Mouse (Mus musculus) adrenal gland, postnatal 25 days (tissue): ENCODE data around the gene Sdr9c7. TPM values are rescaled to one million over a fixed set of nuclear protein-coding genes. Genes with fewer than 3 reads are reported as not detected.
"Not testable (repeated sequence)": the region's sequence is repeated elsewhere in the genome, so short reads cannot be mapped to it uniquely, and the experiment has no call there.

ENCODE experiments used
- DNase-seq: peaks from one replicate; pipeline ENCODE4 v3.0.0; 2021; ENCODE audit warnings: mixed read lengths
- total RNA-seq: library from RNA; stranded (reverse); gene quantifications from 2 replicates; pipeline ENCODE4 v1.2.3, GENCODE M21; 2021

Sdr9c7 gene
- total RNA-seq, 1 experiment from 2014 or later = 0.82 TPM

- no peak for DNase-seq
These were observed 9.2 kb downstream of the Sdr9c7 start for GRCm38 (mm10) chr10:127907386-127907951.

DNA sequence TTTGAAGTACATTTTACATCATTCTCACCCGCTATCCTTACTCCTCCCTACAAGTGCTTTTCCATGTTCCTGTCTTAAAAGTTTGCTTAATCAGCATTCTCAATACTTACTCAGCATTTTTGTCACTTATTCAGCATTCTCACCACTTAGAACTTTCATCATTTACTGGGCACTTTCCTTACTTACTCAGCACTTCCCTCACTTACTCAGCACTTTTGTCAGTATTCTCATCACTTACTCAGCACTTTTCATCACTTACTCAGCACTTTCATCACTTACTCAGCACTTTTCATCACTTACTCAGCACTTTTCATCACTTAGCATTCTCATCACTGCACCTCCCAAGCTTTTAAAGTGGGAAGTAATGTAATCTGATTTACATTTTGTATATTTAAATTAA is 17.3 kb downstream of the Sdr9c7 start:
- DNase-seq = no peak

DNA sequence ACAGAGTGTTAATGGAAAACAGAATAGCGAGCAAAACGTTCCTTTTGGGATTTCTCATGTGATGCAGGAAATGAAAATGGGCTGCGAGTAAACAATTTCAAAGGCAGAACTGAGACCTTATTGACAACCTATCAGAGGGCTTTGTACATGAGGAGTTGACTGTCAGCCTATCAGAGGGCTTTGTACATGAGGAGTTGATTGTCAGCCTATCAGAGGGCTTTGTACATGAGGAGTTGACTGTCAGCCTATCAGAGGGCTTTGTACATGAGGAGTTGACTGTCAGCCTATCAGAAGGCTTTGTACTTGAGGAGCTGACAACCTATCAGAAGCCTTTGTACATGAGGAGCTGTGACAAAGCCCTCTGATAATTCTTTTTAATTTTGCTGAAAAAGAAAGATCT is 18.9 kb downstream of the Sdr9c7 start:
- not testable (repeated sequence) for DNase-seq

- no peak for DNase-seq
These were observed 19.3 kb downstream of the Sdr9c7 start for GRCm38 (mm10) chr10:127917651-127918050.

GRCm38 (mm10) chr10:127922241-127922640 is 23.9 kb downstream of the Sdr9c7 start:
- DNase-seq = no peak

DNA sequence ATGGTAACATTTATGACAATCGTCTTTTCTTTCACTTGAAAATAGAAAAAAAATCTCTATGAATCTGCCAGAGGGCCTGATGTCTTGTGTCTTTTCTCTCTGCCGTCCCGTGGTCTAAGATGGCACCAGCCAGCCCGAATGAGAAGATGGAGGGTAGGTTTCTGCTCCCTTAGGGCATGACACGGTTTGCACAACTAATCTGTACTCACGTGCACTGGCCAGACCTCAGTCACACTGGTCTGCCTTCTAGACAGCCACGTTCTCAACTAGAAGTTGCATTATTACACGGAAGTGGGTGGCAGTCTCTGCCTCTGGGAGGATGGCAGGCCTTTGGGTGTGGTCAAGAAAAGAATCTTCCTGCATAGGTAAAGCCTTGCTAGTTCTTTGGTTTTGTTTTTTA is 24.7 kb downstream of the Sdr9c7 start:
- DNase-seq = no peak

DNA sequence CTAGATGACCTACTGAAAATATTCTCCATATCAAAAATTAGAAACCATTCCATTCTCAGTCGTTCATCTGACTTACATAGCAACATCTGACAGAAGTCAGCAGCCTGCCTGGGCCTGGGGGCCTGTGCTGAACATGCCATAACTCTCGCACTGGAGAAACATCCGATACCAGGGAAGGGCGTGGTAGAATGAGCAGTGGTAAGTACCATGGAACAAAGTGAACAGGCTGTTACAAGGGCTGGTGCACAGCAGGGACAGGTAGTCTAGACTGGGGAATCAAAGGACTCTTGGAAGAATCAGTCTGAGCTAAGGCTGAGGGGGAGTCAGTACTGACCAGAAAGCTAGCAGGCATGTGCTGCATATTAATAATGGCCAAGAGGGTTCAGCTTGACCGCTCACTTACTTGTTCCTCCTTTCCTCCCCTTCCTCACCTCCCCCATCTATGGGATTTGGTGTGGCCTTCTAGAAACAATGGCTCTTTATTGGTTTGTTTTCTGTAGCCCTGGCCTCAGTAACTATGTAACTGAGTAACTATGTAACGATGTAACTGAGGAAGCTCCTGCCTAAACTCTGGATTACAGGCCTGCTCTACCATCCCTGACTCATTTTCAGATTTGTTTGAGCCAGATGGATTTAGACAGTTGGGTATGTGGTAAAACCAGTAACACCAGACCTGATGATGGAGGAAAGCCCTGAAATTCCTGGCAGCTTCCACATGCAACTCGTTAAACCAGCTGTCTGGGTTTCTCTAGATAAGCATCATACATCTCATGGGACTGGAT is 26.5 kb downstream of the Sdr9c7 start:
- DNase-seq = no peak

- no peak for DNase-seq
These were observed 29.4 kb downstream of the Sdr9c7 start for GRCm38 (mm10) chr10:127927737-127928136.

DNA sequence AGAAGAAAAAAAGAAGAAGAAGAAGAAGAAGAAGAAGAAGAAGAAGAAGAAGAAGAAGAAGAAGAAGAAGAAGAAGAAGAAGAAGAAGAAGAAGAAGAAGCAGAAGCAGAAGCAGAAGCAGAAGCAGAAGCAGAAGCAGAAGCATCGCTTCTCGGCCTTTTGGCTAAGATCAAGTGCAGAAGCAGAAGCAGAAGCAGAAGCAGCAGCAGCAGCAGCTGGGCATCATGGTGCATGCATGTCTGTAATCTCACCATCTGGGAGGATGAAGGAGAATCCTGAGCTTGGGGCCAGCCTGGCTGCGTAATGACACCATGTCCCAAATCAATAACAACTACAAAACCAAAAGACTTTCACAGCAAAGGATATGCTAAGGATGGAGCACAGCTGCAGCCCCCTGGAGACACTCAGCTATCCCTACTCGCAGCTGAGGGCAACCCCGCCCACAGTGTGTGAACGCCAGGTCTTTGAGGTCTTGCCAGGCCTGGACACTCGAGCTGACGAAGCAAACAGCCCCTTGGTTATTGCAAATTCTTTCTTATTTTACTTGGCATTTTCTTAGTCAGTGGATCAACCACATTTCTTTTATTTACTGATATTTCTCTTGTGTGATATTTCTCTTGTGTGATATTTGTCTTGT is 34.1 kb downstream of the Sdr9c7 start:
- DNase-seq = no peak

GRCm38 (mm10) chr10:127936271-127936670 is 38.0 kb downstream of the Sdr9c7 start:
- no peak for DNase-seq

- DNase-seq = no peak
These were observed 38.6 kb downstream of the Sdr9c7 start for GRCm38 (mm10) chr10:127936747-127937409.

- peak; percentile 54 for DNase-seq
These were observed 39.2 kb downstream of the Sdr9c7 start for GRCm38 (mm10) chr10:127937428-127938010.

GRCm38 (mm10) chr10:127939667-127940066 is 41.3 kb downstream of the Sdr9c7 start:
- not testable (repeated sequence) for DNase-seq

DNA sequence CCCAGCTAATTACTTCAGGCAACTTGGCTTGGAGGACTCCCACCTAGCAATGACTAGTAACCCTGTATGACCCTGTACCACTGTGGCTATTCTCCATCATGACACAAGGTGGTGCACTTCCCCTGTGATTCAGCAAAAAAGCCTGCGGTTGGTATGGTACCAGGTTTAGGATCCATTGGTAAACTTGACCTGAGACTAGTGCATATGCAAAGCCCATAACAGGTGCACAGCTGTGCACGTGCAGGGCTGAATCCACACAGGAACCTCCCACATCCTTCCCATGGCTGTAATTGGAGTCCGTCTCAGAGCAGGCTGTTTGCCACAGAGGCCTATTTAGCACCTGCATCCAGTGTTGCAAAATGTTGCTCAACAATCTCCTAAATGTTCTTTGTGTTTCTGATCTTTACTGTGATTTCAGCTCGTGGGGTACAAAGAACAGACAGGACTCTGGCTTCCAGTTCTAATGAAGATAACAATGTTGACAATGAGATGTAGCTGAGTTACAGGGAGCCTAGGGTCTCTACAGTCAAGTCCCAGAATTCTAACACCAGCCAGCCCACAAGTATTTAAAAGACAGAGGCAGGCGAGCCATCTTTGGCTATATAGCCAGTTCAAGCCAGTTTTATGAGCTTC is 47.2 kb downstream of the Sdr9c7 start:
- peak; percentile 16 for DNase-seq

GRCm38 (mm10) chr10:127949596-127950130 is 51.3 kb downstream of the Sdr9c7 start:
- no peak for DNase-seq

GRCm38 (mm10) chr10:127951390-127951789 is 53.1 kb downstream of the Sdr9c7 start:
- DNase-seq = no peak

- DNase-seq = no peak
These were observed 53.5 kb downstream of the Sdr9c7 start for GRCm38 (mm10) chr10:127951821-127952220.

GRCm38 (mm10) chr10:127955034-127955433 is 56.7 kb downstream of the Sdr9c7 start:
- no peak for DNase-seq

GRCm38 (mm10) chr10:127956168-127956816 is 58.0 kb downstream of the Sdr9c7 start:
- peak; percentile 78 for DNase-seq

- no peak for DNase-seq
These were observed 60.9 kb downstream of the Sdr9c7 start for GRCm38 (mm10) chr10:127959161-127959679.
